Mouse (Mus musculus) WW6 (cell line): ENCODE results near the gene Aldh1l1.

Experiments used
- DNase-seq: peaks from one replicate; pipeline ENCODE4 v3.0.0-alpha.2; 2013; ENCODE audit warnings: low read depth, low spot score

The Aldh1l1 gene

GRCm38 (mm10) chr6:90472079-90472478 lies 14.1 kb upstream of the Aldh1l1 start:
- no peak for DNase-seq

GRCm38 (mm10) chr6:90472697-90473096 lies 13.5 kb upstream of the Aldh1l1 start:
- no peak for DNase-seq

DNA sequence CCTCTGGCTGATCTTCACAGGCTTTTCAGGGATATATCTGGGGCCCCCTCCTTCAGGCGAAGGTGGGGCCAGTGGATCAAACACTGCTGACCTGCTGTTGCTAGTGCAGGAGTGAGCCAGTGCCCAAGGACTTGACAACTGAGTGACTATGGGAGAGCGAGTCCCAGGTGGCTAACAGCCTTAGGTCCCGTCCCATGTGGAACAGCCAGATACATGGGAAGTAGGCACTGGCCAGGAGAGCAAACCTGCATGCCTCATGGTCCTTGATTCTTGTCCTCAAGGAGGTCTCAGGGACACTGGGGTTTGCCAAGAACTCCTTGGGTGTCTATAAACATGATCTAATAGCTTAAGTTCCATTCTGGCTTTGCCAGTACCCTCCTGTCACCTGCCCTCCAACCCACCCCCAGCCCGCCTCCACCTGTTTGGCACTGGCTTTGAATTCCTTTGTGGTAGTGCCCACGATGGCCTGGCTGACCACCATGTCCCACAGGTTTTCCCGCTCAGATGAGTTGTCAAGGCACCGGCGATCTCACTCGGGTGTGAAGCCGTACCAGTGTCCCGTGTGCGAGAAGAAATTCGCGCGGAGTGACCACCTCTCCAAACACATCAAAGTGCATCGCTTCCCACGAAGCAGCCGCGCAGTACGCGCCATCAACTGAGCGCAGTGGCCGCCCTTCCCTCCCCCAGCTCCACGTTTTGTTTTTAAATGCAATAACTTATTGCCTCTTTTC lies 12.4 kb upstream of the Aldh1l1 start:
- no peak for DNase-seq

- no peak for DNase-seq
Observed at GRCm38 (mm10) chr6:90474361-90474750, 11.9 kb upstream of the Aldh1l1 start.

- no peak for DNase-seq
Observed at GRCm38 (mm10) chr6:90475176-90475853, 10.9 kb upstream of the Aldh1l1 start.

GRCm38 (mm10) chr6:90475854-90476212 lies 10.4 kb upstream of the Aldh1l1 start:
- DNase-seq: no peak

- DNase-seq: no peak
Observed at GRCm38 (mm10) chr6:90476941-90477518, 9.2 kb upstream of the Aldh1l1 start.

- no peak for DNase-seq
Observed at GRCm38 (mm10) chr6:90484249-90484648, 2.0 kb upstream of the Aldh1l1 start.

- no peak for DNase-seq
Observed at GRCm38 (mm10) chr6:90484876-90485275, 1.4 kb upstream of the Aldh1l1 start.

DNA sequence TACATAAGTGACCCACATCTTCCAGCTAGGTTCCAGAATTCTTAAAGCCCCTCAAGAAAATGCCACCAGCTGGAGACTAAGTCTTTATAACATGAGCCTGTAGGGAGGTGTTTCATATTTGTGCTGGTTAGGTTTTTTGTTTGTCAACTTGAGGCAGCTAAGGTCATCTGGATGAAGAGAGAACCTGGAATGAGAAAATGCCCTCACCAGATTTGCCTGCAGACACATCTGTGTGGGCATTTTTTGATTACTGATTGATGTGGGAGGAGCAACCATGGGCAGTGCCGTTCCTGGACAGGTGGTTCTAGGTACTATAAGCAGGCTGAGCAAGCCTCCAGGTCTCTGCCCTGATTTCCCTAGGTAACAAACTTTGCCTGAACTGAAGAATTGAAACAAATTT lies 1.3 kb downstream of the Aldh1l1 start:
- no peak for DNase-seq

DNA sequence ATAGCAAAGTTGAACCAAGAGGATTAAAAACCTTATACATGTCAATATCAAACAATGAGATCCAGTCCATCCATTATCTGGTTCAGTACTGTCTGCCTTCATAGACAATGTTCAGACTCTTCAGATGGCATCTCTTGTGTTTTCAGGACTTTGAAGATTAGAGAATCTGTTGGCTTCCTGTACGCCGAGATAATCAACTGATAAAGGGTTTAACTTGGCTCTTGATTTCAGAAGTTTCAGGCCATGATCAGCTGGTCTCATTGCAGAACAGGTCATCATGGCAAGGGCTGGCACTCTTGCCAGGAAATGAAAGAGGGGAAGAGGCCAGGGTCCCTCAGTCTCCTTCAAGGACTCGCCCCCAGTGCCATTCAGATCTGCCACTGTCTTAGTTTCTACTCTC lies 3.3 kb downstream of the Aldh1l1 start:
- no peak for DNase-seq

DNA sequence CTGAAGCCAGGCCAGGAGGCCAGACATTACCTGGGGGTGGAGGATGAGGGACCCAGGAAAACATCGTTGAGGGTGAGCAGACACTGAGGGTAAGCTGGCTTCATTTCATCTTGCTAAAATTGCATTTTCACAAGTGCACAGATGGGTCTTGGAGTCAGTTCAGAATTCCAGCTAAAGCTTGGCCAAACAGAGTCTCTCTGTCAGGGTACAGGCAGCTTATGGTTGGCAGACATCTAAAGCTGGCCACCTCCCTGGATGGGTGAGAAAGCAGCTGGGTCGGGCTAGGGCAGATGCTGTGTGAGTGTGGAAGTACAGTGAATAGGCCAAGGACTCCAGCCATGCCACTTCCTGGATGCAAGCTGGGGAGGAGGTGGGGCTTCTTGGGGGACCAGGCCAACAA lies 4.7 kb downstream of the Aldh1l1 start:
- DNase-seq: no peak

- no peak for DNase-seq
Observed at GRCm38 (mm10) chr6:90491956-90492744, 5.9 kb downstream of the Aldh1l1 start.

GRCm38 (mm10) chr6:90494155-90494554 lies 7.9 kb downstream of the Aldh1l1 start:
- no peak for DNase-seq

DNA sequence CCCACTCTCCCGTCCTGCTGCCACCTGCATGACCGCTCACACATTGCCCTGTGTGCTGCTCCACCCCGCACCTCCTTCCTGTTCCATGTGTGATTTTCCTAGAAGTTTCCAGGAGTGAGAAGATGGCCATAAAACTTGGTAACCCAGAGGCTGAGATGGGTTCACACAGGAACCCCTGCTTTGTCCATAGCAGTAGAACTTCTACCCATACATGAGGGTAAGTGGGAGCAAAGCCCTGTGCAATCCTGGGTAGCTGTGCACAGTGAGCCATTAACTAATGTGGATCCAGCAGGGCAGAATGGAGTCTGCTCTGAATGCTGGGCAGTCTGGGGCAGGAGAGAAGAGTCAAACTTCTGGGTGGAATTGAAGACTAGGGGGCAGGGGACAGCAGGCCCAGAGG lies 8.3 kb downstream of the Aldh1l1 start:
- no peak for DNase-seq

- no peak for DNase-seq
Observed at GRCm38 (mm10) chr6:90495282-90495912, 9.2 kb downstream of the Aldh1l1 start.

DNA sequence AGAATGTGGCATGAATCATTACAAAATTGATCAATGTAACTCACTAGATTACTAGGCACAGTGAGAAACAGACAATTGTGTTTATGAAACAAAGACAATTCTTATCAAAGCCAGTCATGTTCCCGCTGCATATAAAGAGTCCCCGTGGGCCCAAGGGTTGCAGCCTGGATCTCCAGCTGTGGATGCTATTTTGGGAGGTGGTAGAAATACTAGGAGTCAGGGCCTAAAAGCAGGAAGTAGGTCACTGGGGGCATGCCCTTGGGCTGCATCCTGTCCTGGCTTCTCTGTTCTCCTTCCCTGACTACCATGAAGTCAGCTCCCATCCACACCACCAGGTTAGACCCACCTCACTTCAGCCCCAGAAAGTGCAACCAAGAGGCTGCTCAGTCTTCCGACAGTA lies 10.0 kb downstream of the Aldh1l1 start:
- no peak for DNase-seq

DNA sequence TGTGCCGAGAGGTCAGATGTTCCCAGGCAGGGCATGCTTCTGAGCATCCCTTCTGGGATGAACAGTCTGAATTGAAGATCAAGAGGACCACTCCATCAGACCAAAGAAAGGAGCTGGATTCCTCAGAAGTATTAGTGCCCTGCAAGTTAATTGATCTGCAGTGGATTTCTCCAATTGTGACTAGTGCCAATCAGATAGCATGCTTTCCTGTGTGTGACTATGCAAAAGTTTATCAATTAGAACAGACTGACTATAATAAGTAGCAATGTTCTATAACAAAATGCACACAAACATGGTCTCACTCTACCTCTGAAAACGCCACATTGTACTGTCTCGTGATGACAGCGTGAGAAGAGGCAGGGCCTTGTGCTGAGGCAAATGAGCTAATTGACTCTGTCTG lies 13.3 kb downstream of the Aldh1l1 start:
- DNase-seq: no peak

GRCm38 (mm10) chr6:90501222-90501940 lies 15.2 kb downstream of the Aldh1l1 start:
- no peak for DNase-seq

- DNase-seq: no peak
Observed at GRCm38 (mm10) chr6:90505906-90506305, 19.7 kb downstream of the Aldh1l1 start.

- no peak for DNase-seq
Observed at GRCm38 (mm10) chr6:90506673-90507311, 20.6 kb downstream of the Aldh1l1 start.
